Mouse (Mus musculus): ENCODE measurements at regions not wholly inside any gene's neighbourhood (a gene's known extent, or its start where the extent isn't known, plus 50 kb on each side); places are given as distances from the start of the nearest gene placed in this dataset.
A peak's percentile ranks its signal among the peaks of the same experiment; 100 is the strongest.

DNA sequence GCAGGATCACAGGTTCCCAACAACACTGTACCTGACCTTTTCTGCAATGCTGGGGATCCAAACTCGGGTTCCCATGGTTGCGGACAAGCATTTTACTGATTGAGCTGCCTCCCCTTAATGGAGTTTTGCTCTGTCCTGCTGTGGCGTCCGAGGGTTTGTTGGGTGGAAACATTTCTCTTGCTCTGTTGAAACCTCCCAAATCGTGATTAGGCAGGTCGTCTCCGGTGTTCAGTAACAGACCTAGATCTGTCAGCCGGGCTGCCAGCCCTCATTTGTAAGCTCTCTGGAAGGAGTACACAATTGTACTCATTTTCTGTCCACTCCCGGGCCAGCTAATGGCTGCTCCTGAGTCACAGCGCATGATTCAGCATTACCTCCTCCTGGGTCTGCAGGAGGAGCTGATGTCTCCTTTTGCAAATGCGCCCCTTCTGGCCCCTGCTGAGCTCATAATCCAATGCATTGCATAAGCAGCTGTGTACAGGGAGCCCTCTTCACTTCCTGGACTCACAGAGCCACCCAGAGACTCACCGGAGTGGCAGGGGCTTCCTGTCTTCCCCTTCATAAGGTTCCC, 49.8 kb upstream of the Sipa1l2 start:
- peak; percentile 32 to 50 for DNase-seq
